ENCODE assay signal across 14 mouse cellular contexts in genomic region chr12:89148974-89149411, GRCm38 (mm10).
DNase-seq lines count a peak whose midpoint lies in the region; ATAC-seq lines count a peak whose summit lies in the region.
"Had no signal": no experiment of that assay in that cellular context is flagged by ENCODE, and none has a peak within 500 bp of the region (broad histone marks: within the 10 kb centered on the region; RNA-seq: fewer than 3 reads in every experiment).

No protein-coding gene starts in this region.

- H3K4me3 ChIP-seq in embryonic facial prominence, embryonic 10.5 days, result no peak overlapping the region
- no peak overlapping the region for H3K4me3 ChIP-seq in hindbrain, embryonic 13.5 days
- H3K4me3 ChIP-seq in intestine, embryonic 15.5 days (replicated peaks), result no peak overlapping the region
- H3K4me3 ChIP-seq: heart, embryonic 15.5 days; limb, embryonic 12.5 days had no signal

- no peaks in the 10 kb centered on the region for H3K27me3 ChIP-seq in embryonic facial prominence, embryonic 10.5 days (replicated peaks; ENCODE audit: low read depth, poor library complexity, severe bottlenecking)
- H3K27me3 ChIP-seq in hindbrain, embryonic 13.5 days, result no peaks in the 10 kb centered on the region
- H3K27me3 ChIP-seq in intestine, embryonic 15.5 days (replicated peaks), result no peaks in the 10 kb centered on the region
- H3K27me3 ChIP-seq: heart, embryonic 15.5 days; limb, embryonic 12.5 days had no signal

- peaks cover 9% of the 10 kb centered on the region for H3K4me1 ChIP-seq in embryonic facial prominence, embryonic 10.5 days
- peaks cover 20% of the 10 kb centered on the region for H3K4me1 ChIP-seq in hindbrain, embryonic 13.5 days (replicated peaks)
- H3K4me1 ChIP-seq in intestine, embryonic 15.5 days (replicated peaks), result no peaks in the 10 kb centered on the region
- H3K4me1 ChIP-seq: heart, embryonic 15.5 days; limb, embryonic 12.5 days had no signal

- ATAC-seq in hindbrain, embryonic 13.5 days (ENCODE audit: low FRiP score), result peak; percentile 93
- ATAC-seq in intestine, embryonic 15.5 days, result no peak

- H3K9me3 ChIP-seq in embryonic facial prominence, embryonic 10.5 days, result no peaks in the 10 kb centered on the region
- no peaks in the 10 kb centered on the region for H3K9me3 ChIP-seq in hindbrain, embryonic 13.5 days
- no peaks in the 10 kb centered on the region; the same call in 1 of the 2 replicates for H3K9me3 ChIP-seq in intestine, embryonic 15.5 days
- H3K9me3 ChIP-seq: G1E; heart, embryonic 15.5 days; limb, embryonic 12.5 days had no signal

- H3K4me2 ChIP-seq in hindbrain, embryonic 13.5 days, result peak overlapping the region; percentile 36
- no peak overlapping the region for H3K4me2 ChIP-seq in intestine, embryonic 15.5 days (replicated peaks)
- H3K4me2 ChIP-seq: heart, embryonic 15.5 days; limb, embryonic 12.5 days had no signal

- H3K36me3 ChIP-seq in embryonic facial prominence, embryonic 10.5 days (replicated peaks), result no peaks in the 10 kb centered on the region
- no peaks in the 10 kb centered on the region for H3K36me3 ChIP-seq in hindbrain, embryonic 13.5 days
- no peaks in the 10 kb centered on the region for H3K36me3 ChIP-seq in intestine, embryonic 15.5 days
- H3K36me3 ChIP-seq: G1E; heart, embryonic 15.5 days; limb, embryonic 12.5 days had no signal

- H3K9ac ChIP-seq in hindbrain, embryonic 13.5 days, result 0 out of 2 replicates have a peak overlapping the region, but pooled peaks have one; percentile 20
- H3K9ac ChIP-seq in intestine, embryonic 15.5 days, result no peak overlapping the region
- H3K9ac ChIP-seq: heart, embryonic 15.5 days; limb, embryonic 12.5 days had no signal

- 30% methylated on average over 3 of the region's 3 CpGs for WGBS in embryonic facial prominence, embryonic 10.5 days
- WGBS in hindbrain, embryonic 13.5 days, result 13% methylated on average over 3 of the region's 3 CpGs
- 28% methylated on average over 3 of the region's 3 CpGs for WGBS in intestine, embryonic 15.5 days

- DNase-seq in frontal cortex, postnatal 10 days (ENCODE audit: low spot score in 2 of 2), result peak; percentile 16 to 20
- DNase-seq in frontal cortex, postnatal 25 days (ENCODE audit: low spot score in 2 of 2), result no peak
- DNase-seq in embryonic facial prominence, embryonic 10.5 days (ENCODE audit: low spot score), result peak; percentile 17
- peak; percentile 34 for DNase-seq in neural tube, embryonic 10.5 days (ENCODE audit: extremely low spot score, low spot score)
- DNase-seq in T-cell, adult 2 months (ENCODE audit: low spot score), result no peak
- DNase-seq in gastrocnemius, postnatal 25 days, result no peak
- DNase-seq: adrenal gland, postnatal 25 days; kidney, adult 8-10 months; lung, postnatal 14 days had no signal

- no peak overlapping the region for H3K27ac ChIP-seq in embryonic facial prominence, embryonic 10.5 days (replicated peaks)
- H3K27ac ChIP-seq in hindbrain, embryonic 13.5 days, result peak overlapping the region; percentile 89
- no peak overlapping the region for H3K27ac ChIP-seq in intestine, embryonic 15.5 days
- H3K27ac ChIP-seq: heart, embryonic 15.5 days; limb, embryonic 12.5 days had no signal

Comparison
In these comparisons a context has a peak if more than half of its experiments do, and no peak if none do; other contexts are left out.
1. DNase-seq: peak in frontal cortex, postnatal 10 days (2 of 2), embryonic facial prominence, embryonic 10.5 days (single experiment) and neural tube, embryonic 10.5 days (single experiment); none in frontal cortex, postnatal 25 days (0 of 2), T-cell, adult 2 months (single experiment) and gastrocnemius, postnatal 25 days (single experiment).